Mouse (Mus musculus): ENCODE results near the gene Olfr279. TPM values are rescaled to one million over a fixed set of nuclear protein-coding genes. Genes with fewer than 3 reads are reported as not detected.

The Olfr279 gene
- polyA plus RNA-seq, 1 experiment from 2014 or later: not detected

DNA sequence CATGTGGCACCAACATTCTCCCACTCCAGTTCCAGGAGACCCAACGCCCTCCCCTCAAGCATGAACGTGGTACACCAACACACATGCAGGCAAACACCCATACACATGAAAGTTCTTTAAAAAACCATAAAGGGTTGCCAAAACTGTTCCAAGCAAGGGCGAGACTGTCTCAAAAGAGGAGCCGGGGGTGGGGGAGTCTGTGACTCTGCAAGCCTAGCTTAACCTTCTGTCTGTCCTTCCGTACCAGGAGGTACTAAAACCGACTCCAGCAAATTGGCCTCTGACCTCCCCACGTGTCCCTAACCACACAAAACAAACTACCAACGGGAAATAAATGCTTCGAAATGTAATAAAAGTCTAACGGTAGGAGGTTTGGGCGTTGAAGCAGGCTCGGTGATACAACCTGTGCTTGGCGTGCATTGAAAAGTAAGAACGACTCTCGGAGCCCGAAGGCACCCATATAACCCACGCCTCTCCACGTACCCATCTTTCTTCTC lies 40.9 kb downstream of the Olfr279 start:
- peaks cover 7% of the 10 kb centered on the region for H3K4me1 ChIP-seq (replicated peaks; ENCODE audit: control insufficient read depth, insufficient read depth, low read length)
- no peaks in the 10 kb centered on the region for H3K27me3 ChIP-seq (replicated peaks; ENCODE audit: control insufficient read depth, insufficient read depth, low read length)
- DNase-seq (ENCODE audit: low spot score) (peak; percentile 59), ATAC-seq (replicated peaks; ENCODE audit: low FRiP score) (no peak)
- under 1% methylated on average over 18 of the region's 18 CpGs for WGBS
- H3K4me3 ChIP-seq (ENCODE audit: low read depth, low read length): peak overlapping the region; percentile 91
- H3K27ac ChIP-seq (ENCODE audit: low read depth, low read length): peak overlapping the region; percentile 96
- peak overlapping the region; percentile 88 for H3K4me2 ChIP-seq
- H3K9me3 ChIP-seq (ENCODE audit: control insufficient read depth, low read length): no peaks in the 10 kb centered on the region
- H3K9ac ChIP-seq (ENCODE audit: low read depth, low read length): peak overlapping the region; percentile 94
- H3K36me3 ChIP-seq (ENCODE audit: control insufficient read depth, insufficient read depth, low read length): peaks cover 20% of the 10 kb centered on the region

DNA sequence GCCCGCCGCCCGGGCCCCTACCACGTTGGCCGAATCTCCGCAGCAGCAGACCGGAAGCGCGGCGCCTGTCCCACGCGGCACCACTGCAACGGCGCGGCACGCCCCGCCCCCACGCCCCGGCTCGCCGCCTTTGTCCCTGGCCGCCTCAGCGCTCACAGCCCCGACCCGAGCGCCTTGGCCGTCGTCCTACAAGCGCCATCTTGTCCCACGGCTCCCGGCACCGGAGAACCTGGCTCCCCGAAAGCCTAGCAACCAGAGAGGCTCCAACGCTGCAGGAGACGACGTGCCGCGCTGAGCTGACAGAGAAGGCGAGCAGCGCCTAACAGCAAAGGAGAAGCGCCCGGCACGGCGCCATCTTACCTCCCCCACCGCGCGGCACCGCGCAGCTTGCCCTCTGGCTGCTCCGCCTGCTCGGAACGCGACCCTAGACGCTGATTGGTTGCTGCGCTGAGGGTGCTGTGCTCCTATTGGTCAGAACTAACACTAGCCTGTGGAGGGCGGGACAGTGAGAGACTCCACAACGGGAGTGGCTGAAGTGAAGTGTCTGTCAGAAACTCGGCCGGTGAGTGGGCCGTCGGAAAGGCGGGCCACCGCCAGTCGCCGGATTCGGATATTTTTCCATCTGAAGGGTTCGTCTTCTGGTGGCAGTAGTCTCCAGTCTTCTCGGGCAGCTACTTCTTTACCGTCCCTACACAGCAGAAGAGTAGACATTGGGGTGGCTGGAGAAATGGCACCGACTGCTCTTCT lies 41.9 kb downstream of the Olfr279 start, which contains the start of gene Kansl2:
TSS of gene Kansl2 (minus strand) at position 384 of the 747 bp plus-strand sequence.
- peak within 1 kb of the TSS; percentile 91 for H3K4me3 ChIP-seq (ENCODE audit: low read depth, low read length)
- DNase-seq (ENCODE audit: low spot score) (peak; percentile 93), ATAC-seq (replicated peaks; ENCODE audit: low FRiP score) (peak; percentile 100)
- WGBS: under 1% methylated on average over 69 of the region's 70 CpGs
- H3K9ac ChIP-seq (ENCODE audit: low read depth, low read length): peak within 1 kb of the TSS; percentile 94
- H3K27ac ChIP-seq (ENCODE audit: low read depth, low read length): peak within 1 kb of the TSS; percentile 96
- peaks cover 16% of the 10 kb centered on the region for H3K36me3 ChIP-seq (ENCODE audit: control insufficient read depth, insufficient read depth, low read length)
- no peaks in the 10 kb centered on the region for H3K9me3 ChIP-seq (ENCODE audit: control insufficient read depth, low read length)
- H3K4me2 ChIP-seq: peak within 1 kb of the TSS; percentile 88
- H3K27me3 ChIP-seq (replicated peaks; ENCODE audit: control insufficient read depth, insufficient read depth, low read length): no peaks in the 10 kb centered on the region
- peaks cover 7% of the 10 kb centered on the region for H3K4me1 ChIP-seq (replicated peaks; ENCODE audit: control insufficient read depth, insufficient read depth, low read length)

DNA sequence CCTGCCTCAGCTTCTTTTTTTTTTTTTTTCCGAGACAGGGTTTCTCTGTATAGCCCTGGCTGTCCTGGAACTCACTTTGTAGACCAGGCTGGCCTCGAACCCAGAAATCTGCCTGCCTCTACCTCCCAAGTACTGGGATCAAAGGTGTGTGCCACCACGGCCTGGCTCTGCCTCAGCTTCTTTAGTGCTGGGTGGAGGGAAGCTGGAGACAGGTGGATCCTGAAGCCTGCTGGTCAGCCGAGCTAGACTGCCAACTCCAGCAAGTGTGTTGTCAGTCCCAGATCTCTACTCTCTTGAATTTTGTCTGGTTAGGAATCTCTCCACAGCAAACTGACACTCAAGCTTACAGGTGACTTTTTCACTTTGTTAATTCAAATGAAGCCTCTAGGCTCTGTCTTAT lies 43.7 kb downstream of the Olfr279 start:
- Histone ChIP-seq H3K9ac (ENCODE audit: low read depth, low read length) (no peak overlapping the region), H3K27ac (ENCODE audit: low read depth, low read length) (no peak overlapping the region), H3K4me2 (no peak overlapping the region), H3K4me3 (ENCODE audit: low read depth, low read length) (no peak overlapping the region), H3K9me3 (ENCODE audit: control insufficient read depth, low read length) (no peaks in the 10 kb centered on the region), H3K4me1 (replicated peaks; ENCODE audit: control insufficient read depth, insufficient read depth, low read length) (peaks cover 9% of the 10 kb centered on the region), H3K27me3 (replicated peaks; ENCODE audit: control insufficient read depth, insufficient read depth, low read length) (no peaks in the 10 kb centered on the region), H3K36me3 (ENCODE audit: control insufficient read depth, insufficient read depth, low read length) (peaks cover 6% of the 10 kb centered on the region)
- WGBS: 85% methylated on average over 4 of the region's 4 CpGs
- ATAC-seq (replicated peaks; ENCODE audit: low FRiP score): no peak
- no peak for DNase-seq (ENCODE audit: low spot score)

DNA sequence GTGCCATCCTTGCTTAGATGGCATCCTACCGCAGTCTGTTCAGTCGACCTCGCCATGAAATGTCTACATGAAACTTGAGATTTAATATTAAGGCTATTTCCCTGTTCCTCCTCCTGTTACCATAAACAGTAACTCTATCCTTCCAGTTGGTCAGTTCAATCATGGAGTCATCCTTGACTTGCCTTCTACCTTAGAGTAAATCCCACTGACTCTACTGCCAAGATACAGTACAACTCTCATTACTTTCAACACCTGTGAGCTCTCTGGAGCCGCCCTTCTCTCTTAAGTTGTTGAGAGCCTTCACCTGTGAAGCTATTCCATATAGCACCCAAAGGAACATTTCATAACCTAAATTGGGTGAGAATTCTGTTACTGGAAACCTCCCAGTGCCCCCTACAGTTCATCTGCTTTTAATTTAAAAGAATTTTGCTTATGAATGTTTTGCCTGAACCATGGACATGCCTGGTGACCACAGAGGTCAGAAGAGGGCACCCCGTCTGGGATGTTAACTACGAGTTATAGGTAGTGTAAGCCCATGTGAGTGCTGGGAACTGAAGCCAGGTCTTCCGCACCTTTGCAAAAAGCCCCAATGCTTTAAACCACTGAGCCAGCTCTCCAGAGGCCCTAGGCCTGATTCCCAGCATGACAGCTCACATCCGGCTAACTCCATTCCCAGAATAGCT lies 44.8 kb downstream of the Olfr279 start:
- no peak for DNase-seq (ENCODE audit: low spot score)
- 88% methylated on average over 8 of the region's 8 CpGs for WGBS
- H3K9me3 ChIP-seq (ENCODE audit: control insufficient read depth, low read length): no peaks in the 10 kb centered on the region

DNA sequence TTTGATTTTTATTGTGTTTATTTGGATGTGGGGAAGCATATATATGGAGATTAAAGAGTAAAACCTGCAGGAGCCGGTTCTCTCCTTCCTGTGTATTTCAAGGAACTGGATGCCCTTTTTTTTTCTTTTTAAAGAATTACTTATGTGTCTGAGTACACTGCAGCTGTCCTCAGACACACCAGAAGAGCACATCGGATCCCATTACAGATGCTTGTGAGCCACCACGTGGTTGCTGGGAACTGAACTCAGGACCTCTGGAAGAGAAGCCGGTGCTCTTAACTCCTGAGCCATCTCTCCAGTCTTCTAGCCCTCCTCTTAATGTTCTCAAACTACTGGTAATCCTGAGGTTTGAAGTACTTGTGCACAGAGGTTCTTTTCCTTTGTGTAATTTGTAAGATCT lies 45.7 kb downstream of the Olfr279 start:
- Histone ChIP-seq H3K4me2 (no peak overlapping the region), H3K36me3 (ENCODE audit: control insufficient read depth, insufficient read depth, low read length) (peaks cover 2% of the 10 kb centered on the region), H3K9me3 (ENCODE audit: control insufficient read depth, low read length) (no peaks in the 10 kb centered on the region), H3K9ac (ENCODE audit: low read depth, low read length) (no peak overlapping the region), H3K27me3 (replicated peaks; ENCODE audit: control insufficient read depth, insufficient read depth, low read length) (no peaks in the 10 kb centered on the region), H3K27ac (ENCODE audit: low read depth, low read length) (no peak overlapping the region), H3K4me1 (replicated peaks; ENCODE audit: control insufficient read depth, insufficient read depth, low read length) (0 out of 2 replicates have a peak, but pooled peaks cover 9% of the 10 kb centered on the region), H3K4me3 (ENCODE audit: low read depth, low read length) (no peak overlapping the region)
- WGBS: 69% methylated on average over 4 of the region's 4 CpGs
- ATAC-seq (replicated peaks; ENCODE audit: low FRiP score) (no peak), DNase-seq (ENCODE audit: low spot score) (no peak)

More for the DNA sequence above, 44.8 kb downstream of the Olfr279 start:
- Histone ChIP-seq H3K4me2 (no peak overlapping the region), H3K9ac (ENCODE audit: low read depth, low read length) (no peak overlapping the region), H3K4me3 (ENCODE audit: low read depth, low read length) (no peak overlapping the region), H3K36me3 (ENCODE audit: control insufficient read depth, insufficient read depth, low read length) (peaks cover under 1% of the 10 kb centered on the region), H3K27me3 (replicated peaks; ENCODE audit: control insufficient read depth, insufficient read depth, low read length) (no peaks in the 10 kb centered on the region), H3K4me1 (replicated peaks; ENCODE audit: control insufficient read depth, insufficient read depth, low read length) (peaks cover 13% of the 10 kb centered on the region), H3K27ac (ENCODE audit: low read depth, low read length) (no peak overlapping the region)
- no peak for ATAC-seq (replicated peaks; ENCODE audit: low FRiP score)

DNA sequence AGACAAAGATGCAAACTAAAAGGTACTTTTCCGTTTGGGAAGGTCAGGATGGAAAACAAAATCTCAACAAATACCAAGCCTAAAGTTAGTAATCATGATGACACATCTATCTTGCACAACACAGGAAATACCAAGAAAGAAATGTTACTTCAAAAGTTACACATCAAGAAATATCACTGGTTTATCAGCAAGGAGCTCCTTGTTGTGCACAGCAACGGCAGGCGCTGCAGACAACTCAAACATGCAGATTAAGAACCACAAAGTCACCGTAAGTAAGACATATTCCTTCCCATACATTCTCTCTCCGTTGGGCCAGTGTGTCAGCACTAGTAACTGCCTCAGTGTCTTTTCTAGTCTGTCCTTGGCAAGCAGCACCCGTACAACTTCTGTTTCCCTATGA lies 48.9 kb downstream of the Olfr279 start:
- H3K4me1 ChIP-seq (replicated peaks; ENCODE audit: control insufficient read depth, insufficient read depth, low read length): 0 out of 2 replicates have a peak, but pooled peaks cover 9% of the 10 kb centered on the region
- no peaks in the 10 kb centered on the region for H3K9me3 ChIP-seq (ENCODE audit: control insufficient read depth, low read length)
- WGBS: 65% methylated on average over 6 of the region's 6 CpGs
- DNase-seq (ENCODE audit: low spot score) (no peak), ATAC-seq (replicated peaks; ENCODE audit: low FRiP score) (no peak)
- H3K4me3 ChIP-seq (ENCODE audit: low read depth, low read length): no peak overlapping the region
- H3K36me3 ChIP-seq (ENCODE audit: control insufficient read depth, insufficient read depth, low read length): peaks cover 27% of the 10 kb centered on the region
- no peak overlapping the region for H3K27ac ChIP-seq (ENCODE audit: low read depth, low read length)
- no peak overlapping the region for H3K4me2 ChIP-seq
- no peaks in the 10 kb centered on the region for H3K27me3 ChIP-seq (replicated peaks; ENCODE audit: control insufficient read depth, insufficient read depth, low read length)
- no peak overlapping the region for H3K9ac ChIP-seq (ENCODE audit: low read depth, low read length)

DNA sequence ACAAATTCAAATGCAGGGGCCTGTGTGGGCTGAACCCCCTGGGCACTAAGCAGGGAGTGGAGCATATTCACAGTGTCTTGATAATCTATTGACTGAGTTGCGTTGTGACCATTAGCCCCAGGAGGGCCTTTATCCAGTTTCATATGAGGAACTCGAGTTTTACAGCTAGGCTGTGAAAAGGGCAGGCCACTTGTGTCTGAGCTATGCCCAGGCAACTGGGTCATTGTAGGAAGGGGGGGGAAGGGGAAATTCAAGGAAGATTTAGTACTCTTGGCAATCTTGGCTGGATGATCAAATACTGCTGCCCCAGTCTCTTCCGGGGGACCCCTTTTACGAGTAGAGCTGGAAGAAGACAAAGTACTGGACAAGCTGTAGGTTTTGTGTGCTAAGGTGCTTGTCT lies 51.1 kb downstream of the Olfr279 start:
- ATAC-seq (replicated peaks; ENCODE audit: low FRiP score) (no peak), DNase-seq (ENCODE audit: low spot score) (no peak)
- Histone ChIP-seq H3K36me3 (ENCODE audit: control insufficient read depth, insufficient read depth, low read length) (peaks cover 28% of the 10 kb centered on the region), H3K27ac (ENCODE audit: low read depth, low read length) (no peak overlapping the region), H3K27me3 (replicated peaks; ENCODE audit: control insufficient read depth, insufficient read depth, low read length) (no peaks in the 10 kb centered on the region), H3K9me3 (ENCODE audit: control insufficient read depth, low read length) (no peaks in the 10 kb centered on the region), H3K4me1 (replicated peaks; ENCODE audit: control insufficient read depth, insufficient read depth, low read length) (0 out of 2 replicates have a peak, but pooled peaks cover 9% of the 10 kb centered on the region), H3K4me3 (ENCODE audit: low read depth, low read length) (no peak overlapping the region), H3K9ac (ENCODE audit: low read depth, low read length) (no peak overlapping the region), H3K4me2 (no peak overlapping the region)
- WGBS: 97% methylated on average over 4 of the region's 4 CpGs

DNA sequence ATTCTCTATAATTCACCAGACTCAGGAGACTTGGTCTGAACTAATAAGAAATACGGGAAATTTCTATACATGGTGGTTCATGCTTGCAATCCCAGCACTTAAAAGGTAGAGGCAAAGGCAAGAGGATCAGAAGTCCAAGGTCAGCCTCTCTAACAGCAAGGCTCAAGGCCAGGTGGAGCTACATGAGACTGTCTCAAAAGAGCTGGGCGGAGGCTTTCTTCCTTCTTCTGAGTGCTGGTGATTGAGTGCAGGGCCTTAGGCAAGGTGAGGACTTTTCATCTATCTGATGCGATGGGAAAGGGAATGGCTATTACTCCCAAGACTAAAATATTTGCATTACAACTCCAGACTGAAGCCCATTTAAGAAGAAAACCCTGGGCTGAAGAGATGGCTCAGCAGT lies 52.9 kb downstream of the Olfr279 start:
- H3K9me3 ChIP-seq (ENCODE audit: control insufficient read depth, low read length): no peaks in the 10 kb centered on the region
- H3K9ac ChIP-seq (ENCODE audit: low read depth, low read length): no peak overlapping the region
- peaks cover 40% of the 10 kb centered on the region for H3K36me3 ChIP-seq (ENCODE audit: control insufficient read depth, insufficient read depth, low read length)
- H3K27me3 ChIP-seq (replicated peaks; ENCODE audit: control insufficient read depth, insufficient read depth, low read length): no peaks in the 10 kb centered on the region
- H3K27ac ChIP-seq (ENCODE audit: low read depth, low read length): no peak overlapping the region
- WGBS: 93% methylated on average over 3 of the region's 3 CpGs
- H3K4me1 ChIP-seq (replicated peaks; ENCODE audit: control insufficient read depth, insufficient read depth, low read length): 0 out of 2 replicates have a peak, but pooled peaks cover 9% of the 10 kb centered on the region
- H3K4me3 ChIP-seq (ENCODE audit: low read depth, low read length): no peak overlapping the region
- ATAC-seq (replicated peaks; ENCODE audit: low FRiP score) (no peak), DNase-seq (ENCODE audit: low spot score) (no peak)
- H3K4me2 ChIP-seq: no peak overlapping the region
